Mouse (Mus musculus) MEL (cell line): ENCODE results near the gene Gm14409.
"Not testable (repeated sequence)": the region's sequence is repeated elsewhere in the genome, so short reads cannot be mapped to it uniquely, and the experiment has no call there.

ENCODE experiments used
- EP300 ChIP-seq, 2 experiments: IDR thresholded peaks; 2 replicates each; pipeline ENCODE4 v1.6.1; 2011; ENCODE audit warnings: improper control_type of control experiment in 2 of 2, low read length in 2 of 2, low read depth in 1 of 2, mild to moderate bottlenecking in 1 of 2
- GATA1 ChIP-seq: IDR thresholded peaks from 2 replicates; pipeline ENCODE4 v1.6.1; 2011; ENCODE audit warnings: low read depth, low read length, improper control_type of control experiment
- POLR2A ChIP-seq, 2 experiments: IDR thresholded peaks; 2 replicates each; pipeline ENCODE4 v1.6.1; 2011 to 2012; ENCODE audit warnings: low read length in 2 of 2, mild to moderate bottlenecking in 2 of 2, control low read depth in 1 of 2, improper control_type of control experiment in 1 of 2, low read depth in 1 of 2, moderate library complexity in 1 of 2; ENCODE audit not compliant: control insufficient read depth in 1 of 2, insufficient read depth in 1 of 2, poor library complexity in 1 of 2
- TBP ChIP-seq: IDR thresholded peaks from 2 replicates; pipeline ENCODE4 v1.8.0; 2011; ENCODE audit warnings: low read depth, low read length, improper control_type of control experiment
- ZNF384 ChIP-seq: IDR thresholded peaks from 2 replicates; pipeline ENCODE4 v1.6.1; 2012; ENCODE audit warnings: low read depth, mild to moderate bottlenecking, inconsistent platforms, low read length, improper control_type of control experiment

DNA sequence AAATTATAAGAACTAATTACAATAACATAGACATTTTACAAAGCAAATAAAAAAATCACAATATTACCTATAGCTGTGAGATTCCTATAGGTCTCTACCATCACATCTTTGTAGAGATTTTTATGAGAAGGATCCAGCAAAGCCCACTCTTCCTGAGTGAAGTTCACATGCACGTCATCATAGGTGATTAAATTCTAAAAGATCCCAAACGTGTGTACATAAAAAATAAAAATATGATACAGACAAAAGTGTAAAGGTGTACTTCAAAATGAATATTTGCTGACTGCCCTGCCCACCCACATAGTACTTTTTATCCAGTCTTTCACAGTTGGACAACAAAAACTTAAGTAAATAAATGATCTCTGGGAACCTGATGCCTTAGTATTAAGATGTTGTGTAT, at the start of gene Gm14409:
- not testable (repeated sequence) for TF ChIP-seq POLR2A (IDR thresholded peaks at IDR 0.05; ENCODE audit: control insufficient read depth in 1 of 2, insufficient read depth in 1 of 2, low read depth in 1 of 2, low read length in 2 of 2, poor library complexity in 1 of 2); GATA1; ZNF384; EP300 (IDR thresholded peaks at IDR 0.05; ENCODE audit: low read depth in 1 of 2, low read length in 2 of 2); TBP
